Mouse (Mus musculus) myocyte (in vitro differentiated cells): ENCODE measurements at regions not wholly inside any gene's neighbourhood (a gene's known extent, or its start where the extent isn't known, plus 50 kb on each side); places are given as distances from the start of the nearest gene placed in this dataset.
A peak's percentile ranks its signal among the peaks of the same experiment; 100 is the strongest.

Experiments used
- H3K27me3 ChIP-seq: one replicate; pipeline ENCODE4 v1.6.1; 2011; ENCODE audit not compliant: control insufficient read depth, insufficient read depth, insufficient read length
- H3K36me3 ChIP-seq: one replicate; pipeline ENCODE4 v1.6.1; 2011; ENCODE audit not compliant: control insufficient read depth, insufficient read depth
- H3K4me2 ChIP-seq: one replicate; pipeline ENCODE4 v1.6.1; 2011; ENCODE audit warnings: low read depth, control low read depth
- H3K4me3 ChIP-seq: one replicate; pipeline ENCODE4 v1.5.1; 2011; ENCODE audit warnings: mild to moderate bottlenecking, control low read depth, moderate library complexity
- H3K79me2 ChIP-seq: one replicate; pipeline ENCODE4 v1.6.1; 2011; ENCODE audit not compliant: control insufficient read depth, insufficient read depth
- H3ac ChIP-seq: one replicate; pipeline ENCODE4 v1.6.1; 2011; ENCODE audit not compliant: control insufficient read depth, insufficient read length
- CEBPB ChIP-seq: IDR thresholded peaks from 2 replicates; pipeline ENCODE4 v1.6.1; 2011; ENCODE audit warnings: mild to moderate bottlenecking, moderate library complexity; ENCODE audit not compliant: poor library complexity, insufficient read depth, severe bottlenecking
- E2F4 ChIP-seq: IDR thresholded peaks from one replicate; pipeline ENCODE4 v1.6.1; 2011; ENCODE audit warnings: mild to moderate bottlenecking, control low read depth, moderate library complexity; ENCODE audit not compliant: insufficient read depth
- MAX ChIP-seq: IDR thresholded peaks from one replicate; pipeline ENCODE4 v1.6.1; 2011; ENCODE audit warnings: low read depth, mild to moderate bottlenecking, control low read depth
- MYOD1 ChIP-seq, 3 experiments: IDR thresholded peaks; one replicate each; pipeline ENCODE4 v1.6.1; 2011; ENCODE audit warnings: control low read depth in 2 of 3, low read depth in 2 of 3, mild to moderate bottlenecking in 2 of 3, moderate library complexity in 1 of 3; ENCODE audit not compliant: insufficient read length in 2 of 3, control insufficient read depth in 1 of 3
- MYOG ChIP-seq, 3 experiments: IDR thresholded peaks; one replicate each; pipeline ENCODE4 v1.6.1; 2011; ENCODE audit warnings: control low read depth in 2 of 3, low read depth in 2 of 3, mild to moderate bottlenecking in 2 of 3; ENCODE audit not compliant: insufficient read length in 2 of 3, control insufficient read depth in 1 of 3, insufficient read depth in 1 of 3
- POLR2A ChIP-seq: IDR thresholded peaks from one replicate; pipeline ENCODE4 v1.6.1; 2011; ENCODE audit warnings: low read depth, mild to moderate bottlenecking, control low read depth, moderate library complexity; ENCODE audit not compliant: insufficient read length
- POLR2AphosphoS2 ChIP-seq: IDR thresholded peaks from one replicate; pipeline ENCODE4 v1.6.1; 2011; ENCODE audit warnings: low read depth, control low read depth; ENCODE audit not compliant: insufficient read length
- REST ChIP-seq: IDR thresholded peaks from one replicate; pipeline ENCODE4 v1.6.1; 2011; ENCODE audit warnings: mild to moderate bottlenecking, control low read depth, moderate library complexity; ENCODE audit not compliant: insufficient read depth, insufficient read length
- SRF ChIP-seq: IDR thresholded peaks from one replicate; pipeline ENCODE4 v1.6.1; 2011; ENCODE audit warnings: low read depth; ENCODE audit not compliant: control insufficient read depth, insufficient read length
- TCF12 ChIP-seq: IDR thresholded peaks from one replicate; pipeline ENCODE4 v1.6.1; 2011; ENCODE audit warnings: mild to moderate bottlenecking, control low read depth; ENCODE audit not compliant: poor library complexity, insufficient read depth, severe bottlenecking
- TCF3 ChIP-seq: IDR thresholded peaks from one replicate; pipeline ENCODE4 v1.6.1; 2011; ENCODE audit warnings: low read depth, control low read depth; ENCODE audit not compliant: insufficient read length
- USF1 ChIP-seq: IDR thresholded peaks from one replicate; pipeline ENCODE4 v1.6.1; 2011; ENCODE audit warnings: low read depth, mild to moderate bottlenecking, control low read depth, moderate library complexity

- H3K4me2 ChIP-seq, result no peak overlapping the region
- H3ac ChIP-seq, result no peak overlapping the region
- TF ChIP-seq POLR2AphosphoS2 (no peak), REST (no peak), USF1 (no peak), CEBPB (no peak), MYOG (IDR thresholded peaks at IDR 0.05; ENCODE audit: control insufficient read depth in 1 of 3, insufficient read depth in 1 of 3, insufficient read length in 2 of 3, low read depth in 2 of 3) (no peak), MAX (no peak), E2F4 (no peak), TCF12 (no peak), SRF (no peak)
- H3K36me3 ChIP-seq, result no peaks in the 10 kb centered on the region
- no peaks in the 10 kb centered on the region for H3K79me2 ChIP-seq
- H3K27me3 ChIP-seq, result no peaks in the 10 kb centered on the region
- H3K4me3 ChIP-seq, result no peak overlapping the region
These were observed 75.6 kb upstream of the Fbxl17 start for GRCm38 (mm10) chr17:63575316-63576007.

- no peaks in the 10 kb centered on the region for H3K36me3 ChIP-seq
- H3ac ChIP-seq, result no peak overlapping the region
- TF ChIP-seq POLR2A (no peak), MAX (no peak), E2F4 (no peak), POLR2AphosphoS2 (no peak), REST (no peak), MYOD1 (IDR thresholded peaks at IDR 0.05; ENCODE audit: control insufficient read depth in 1 of 3, insufficient read length in 2 of 3, low read depth in 2 of 3) (no peak), CEBPB (no peak), TCF12 (no peak), MYOG (IDR thresholded peaks at IDR 0.05; ENCODE audit: control insufficient read depth in 1 of 3, insufficient read depth in 1 of 3, insufficient read length in 2 of 3, low read depth in 2 of 3) (no peak), USF1 (no peak), TCF3 (no peak), SRF (no peak)
- no peaks in the 10 kb centered on the region for H3K79me2 ChIP-seq
- no peak overlapping the region for H3K4me2 ChIP-seq
- no peaks in the 10 kb centered on the region for H3K27me3 ChIP-seq
- H3K4me3 ChIP-seq, result no peak overlapping the region
These were observed 83.1 kb upstream of the Fbxl17 start for GRCm38 (mm10) chr17:63582870-63583269.

GRCm38 (mm10) chr17:63607021-63607751 is 107.4 kb upstream of the Fbxl17 start:
- no peak overlapping the region for H3K4me3 ChIP-seq
- H3ac ChIP-seq, result no peak overlapping the region
- no peaks in the 10 kb centered on the region for H3K36me3 ChIP-seq
- H3K27me3 ChIP-seq, result no peaks in the 10 kb centered on the region
- no peak overlapping the region for H3K4me2 ChIP-seq
- no peaks in the 10 kb centered on the region for H3K79me2 ChIP-seq
- TF ChIP-seq USF1 (no peak), TCF3 (no peak), POLR2A (no peak), POLR2AphosphoS2 (no peak), MAX (no peak), MYOD1 (IDR thresholded peaks at IDR 0.05; ENCODE audit: control insufficient read depth in 1 of 3, insufficient read length in 2 of 3, low read depth in 2 of 3) (no peak), TCF12 (no peak), REST (no peak), MYOG (IDR thresholded peaks at IDR 0.05; ENCODE audit: control insufficient read depth in 1 of 3, insufficient read depth in 1 of 3, insufficient read length in 2 of 3, low read depth in 2 of 3) (no peak), CEBPB (no peak), SRF (no peak), E2F4 (no peak)

DNA sequence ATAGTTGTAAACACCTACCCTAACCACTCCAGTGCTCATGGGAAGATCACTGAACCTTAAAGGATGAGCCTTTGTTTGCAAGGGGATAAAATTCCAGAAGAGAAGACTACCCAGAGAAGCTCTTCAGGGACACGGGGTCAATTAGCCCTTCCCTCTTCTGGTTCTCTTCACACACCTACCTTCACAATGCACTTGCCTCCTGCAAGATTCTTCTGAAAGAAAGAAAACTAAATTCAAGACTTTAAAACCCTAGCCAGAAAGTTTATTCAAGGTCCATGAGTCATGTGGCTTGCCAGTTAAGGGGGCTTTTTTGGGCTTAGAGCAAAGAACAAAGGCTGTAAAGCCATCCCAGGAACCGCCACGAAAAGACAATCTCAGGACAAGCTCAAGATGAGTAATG is 122.9 kb upstream of the Fbxl17 start:
- H3K27me3 ChIP-seq, result no peaks in the 10 kb centered on the region
- no peak overlapping the region for H3K4me3 ChIP-seq
- no peaks in the 10 kb centered on the region for H3K79me2 ChIP-seq
- H3K4me2 ChIP-seq, result peak overlapping the region; percentile 35
- TF ChIP-seq MYOD1 (IDR thresholded peaks at IDR 0.05; ENCODE audit: control insufficient read depth in 1 of 3, insufficient read length in 2 of 3, low read depth in 2 of 3) (no peak), POLR2AphosphoS2 (no peak), REST (no peak), MYOG (IDR thresholded peaks at IDR 0.05; ENCODE audit: control insufficient read depth in 1 of 3, insufficient read depth in 1 of 3, insufficient read length in 2 of 3, low read depth in 2 of 3) (no peak), USF1 (peak; percentile 3), POLR2A (no peak), TCF3 (no peak), CEBPB (no peak), E2F4 (no peak)
- no peak overlapping the region for H3ac ChIP-seq
- H3K36me3 ChIP-seq, result no peaks in the 10 kb centered on the region
